Mouse (Mus musculus) lung, postnatal 0 days (tissue): ENCODE data around the gene Ccdc158.

ENCODE experiments used
- CTCF ChIP-seq: IDR thresholded peaks from 2 replicates; pipeline ENCODE4 v1.5.1; 2016; ENCODE audit warnings: antibody characterized with exemption, mild to moderate bottlenecking
- EP300 ChIP-seq: IDR thresholded peaks from 2 replicates; pipeline ENCODE4 v1.6.1; 2016; ENCODE audit warnings: antibody characterized with exemption, mild to moderate bottlenecking, control low read depth

GRCm38 (mm10) chr5:92599030-92599429 lies 76.0 kb downstream of the Ccdc158 start:
- TF ChIP-seq CTCF (no peak), EP300 (no peak)
